Mouse (Mus musculus): Measurements from ENCODE around the gene Wdr45. TPM values are rescaled to one million over a fixed set of nuclear protein-coding genes. Genes with fewer than 3 reads are reported as not detected.

Gene Wdr45
- polyA plus RNA-seq, 1 experiment: 33.6 TPM

GRCm38 (mm10) chrX:7673578-7674281, 40.4 kb upstream of the Wdr45 start:
- WGBS: 13% methylated on average over 12 of the region's 12 CpGs
- Histone ChIP-seq H3K27me3 (ENCODE audit: control insufficient read depth, insufficient read depth, low read length) (no peaks in the 10 kb centered on the region), H3K4me1 (ENCODE audit: control insufficient read depth, insufficient read depth, insufficient read length, low read length) (peaks cover 4% of the 10 kb centered on the region; the same call in 1 of the 2 replicates), H3K36me3 (ENCODE audit: control insufficient read depth, insufficient read depth, low read length) (peaks cover 2% of the 10 kb centered on the region; the same call in 1 of the 2 replicates), H3K27ac (ENCODE audit: insufficient read depth, low read depth, low read length) (peak overlapping the region; percentile 80), H3K4me3 (ENCODE audit: low read depth, low read length) (peak overlapping the region; percentile 58)
- TF ChIP-seq POLR2A (IDR thresholded peaks at IDR 0.05; ENCODE audit: low read depth, low read length) (no peak), CTCF (IDR thresholded peaks at IDR 0.05; ENCODE audit: extremely low read depth, insufficient read length, insufficient replicate concordance, low read depth, low read length) (no peak)

- WGBS: 26% methylated on average over 28 of the region's 28 CpGs
- Histone ChIP-seq H3K27ac (ENCODE audit: insufficient read depth, low read depth, low read length) (peak overlapping the region; percentile 80), H3K4me1 (ENCODE audit: control insufficient read depth, insufficient read depth, insufficient read length, low read length) (peaks cover 4% of the 10 kb centered on the region; the same call in 1 of the 2 replicates), H3K36me3 (ENCODE audit: control insufficient read depth, insufficient read depth, low read length) (no peaks in the 10 kb centered on the region), H3K4me3 (ENCODE audit: low read depth, low read length) (peak overlapping the region; percentile 58), H3K27me3 (ENCODE audit: control insufficient read depth, insufficient read depth, low read length) (no peaks in the 10 kb centered on the region)
- TF ChIP-seq POLR2A (IDR thresholded peaks at IDR 0.05; ENCODE audit: low read depth, low read length) (peak; percentile 16; the same call in 1 of the 2 replicates), CTCF (IDR thresholded peaks at IDR 0.05; ENCODE audit: extremely low read depth, insufficient read length, insufficient replicate concordance, low read depth, low read length) (no peak)
These were observed 39.7 kb upstream of the Wdr45 start for GRCm38 (mm10) chrX:7674284-7675000.

GRCm38 (mm10) chrX:7675001-7675380, 39.1 kb upstream of the Wdr45 start:
- H3K4me3 ChIP-seq (ENCODE audit: low read depth, low read length): peak overlapping the region; percentile 58
- WGBS: 20% methylated on average over 10 of the region's 10 CpGs

GRCm38 (mm10) chrX:7678986-7679385, 35.1 kb upstream of the Wdr45 start:
- Histone ChIP-seq H3K4me3 (ENCODE audit: low read depth, low read length) (no peak overlapping the region), H3K27me3 (ENCODE audit: control insufficient read depth, insufficient read depth, low read length) (no peaks in the 10 kb centered on the region), H3K27ac (ENCODE audit: insufficient read depth, low read depth, low read length) (no peak overlapping the region), H3K36me3 (ENCODE audit: control insufficient read depth, insufficient read depth, low read length) (no peaks in the 10 kb centered on the region), H3K4me1 (ENCODE audit: control insufficient read depth, insufficient read depth, insufficient read length, low read length) (no peaks in the 10 kb centered on the region)
- TF ChIP-seq CTCF (IDR thresholded peaks at IDR 0.05; ENCODE audit: extremely low read depth, insufficient read length, insufficient replicate concordance, low read depth, low read length) (no peak), POLR2A (IDR thresholded peaks at IDR 0.05; ENCODE audit: low read depth, low read length) (no peak)
- 37% methylated on average over 3 of the region's 3 CpGs for WGBS

More at GRCm38 (mm10) chrX:7675001-7675380, 39.1 kb upstream of the Wdr45 start:
- no peak overlapping the region for H3K27ac ChIP-seq (ENCODE audit: insufficient read depth, low read depth, low read length)
- no peak for TF ChIP-seq CTCF (IDR thresholded peaks at IDR 0.05; ENCODE audit: extremely low read depth, insufficient read length, insufficient replicate concordance, low read depth, low read length)
- TF ChIP-seq POLR2A (IDR thresholded peaks at IDR 0.05; ENCODE audit: low read depth, low read length): no peak
- no peaks in the 10 kb centered on the region for H3K36me3 ChIP-seq (ENCODE audit: control insufficient read depth, insufficient read depth, low read length)
- H3K27me3 ChIP-seq (ENCODE audit: control insufficient read depth, insufficient read depth, low read length): no peaks in the 10 kb centered on the region
- H3K4me1 ChIP-seq (ENCODE audit: control insufficient read depth, insufficient read depth, insufficient read length, low read length): peaks cover 4% of the 10 kb centered on the region; the same call in 1 of the 2 replicates

GRCm38 (mm10) chrX:7679405-7680056, 34.6 kb upstream of the Wdr45 start:
- Histone ChIP-seq H3K27ac (ENCODE audit: insufficient read depth, low read depth, low read length) (peak overlapping the region; percentile 32; the same call in 1 of the 2 replicates), H3K36me3 (ENCODE audit: control insufficient read depth, insufficient read depth, low read length) (no peaks in the 10 kb centered on the region), H3K27me3 (ENCODE audit: control insufficient read depth, insufficient read depth, low read length) (no peaks in the 10 kb centered on the region), H3K4me1 (ENCODE audit: control insufficient read depth, insufficient read depth, insufficient read length, low read length) (no peaks in the 10 kb centered on the region), H3K4me3 (ENCODE audit: low read depth, low read length) (peak overlapping the region; percentile 64)
- TF ChIP-seq POLR2A (IDR thresholded peaks at IDR 0.05; ENCODE audit: low read depth, low read length) (no peak), CTCF (IDR thresholded peaks at IDR 0.05; ENCODE audit: extremely low read depth, insufficient read length, insufficient replicate concordance, low read depth, low read length) (peak; percentile 76)
- 12% methylated on average over 27 of the region's 27 CpGs for WGBS

GRCm38 (mm10) chrX:7680057-7680412, 34.1 kb upstream of the Wdr45 start:
- WGBS: 12% methylated on average over 12 of the region's 12 CpGs
- Histone ChIP-seq H3K27me3 (ENCODE audit: control insufficient read depth, insufficient read depth, low read length) (no peaks in the 10 kb centered on the region), H3K27ac (ENCODE audit: insufficient read depth, low read depth, low read length) (no peak overlapping the region), H3K36me3 (ENCODE audit: control insufficient read depth, insufficient read depth, low read length) (no peaks in the 10 kb centered on the region), H3K4me1 (ENCODE audit: control insufficient read depth, insufficient read depth, insufficient read length, low read length) (no peaks in the 10 kb centered on the region), H3K4me3 (ENCODE audit: low read depth, low read length) (peak overlapping the region; percentile 64)
- TF ChIP-seq POLR2A (IDR thresholded peaks at IDR 0.05; ENCODE audit: low read depth, low read length) (no peak), CTCF (IDR thresholded peaks at IDR 0.05; ENCODE audit: extremely low read depth, insufficient read length, insufficient replicate concordance, low read depth, low read length) (no peak)

GRCm38 (mm10) chrX:7680864-7681263, 33.3 kb upstream of the Wdr45 start, which contains the start of gene Magix:
Magix (minus strand) TSS chrX:7681251.
- no peaks in the 10 kb centered on the region for H3K4me1 ChIP-seq (ENCODE audit: control insufficient read depth, insufficient read depth, insufficient read length, low read length)
- no peak for TF ChIP-seq CTCF (IDR thresholded peaks at IDR 0.05; ENCODE audit: extremely low read depth, insufficient read length, insufficient replicate concordance, low read depth, low read length)
- no peak for TF ChIP-seq POLR2A (IDR thresholded peaks at IDR 0.05; ENCODE audit: low read depth, low read length)
- no peak within 1 kb of the TSS for H3K27ac ChIP-seq (ENCODE audit: insufficient read depth, low read depth, low read length)
- WGBS: 58% methylated on average over 14 of the region's 14 CpGs
- no peaks in the 10 kb centered on the region for H3K27me3 ChIP-seq (ENCODE audit: control insufficient read depth, insufficient read depth, low read length)
- H3K4me3 ChIP-seq (ENCODE audit: low read depth, low read length): peak within 1 kb of the TSS; percentile 64
- no peaks in the 10 kb centered on the region for H3K36me3 ChIP-seq (ENCODE audit: control insufficient read depth, insufficient read depth, low read length)

Measured in small intestine, adult 2 months (tissue).